Mouse (Mus musculus) embryonic facial prominence, embryonic 15.5 days (tissue): ENCODE measurements around the gene Olfr553. TPM values are rescaled to one million over a fixed set of nuclear protein-coding genes. Genes with fewer than 3 reads are reported as not detected.
"Not testable (repeated sequence)": the region's sequence is repeated elsewhere in the genome, so short reads cannot be mapped to it uniquely, and the experiment has no call there.

Experiments
- ATAC-seq: fragments of 200-750 bp; cut with Nextera tagmentation; 2 replicates; pipeline ENCODE4 v1.8.0; 2017; ENCODE audit warnings: low read depth, moderate TSS enrichment; ENCODE audit not compliant: insufficient number of reproducible peaks, low FRiP score, low TSS enrichment
- H3K27ac ChIP-seq: fragments of 300-500 bp; sonication (generic); replicated peaks from 2 replicates; pipeline ENCODE4 v1.5.1; 2015; ENCODE audit warnings: mild to moderate bottlenecking, inconsistent platforms
- H3K27me3 ChIP-seq: fragments of 300-500 bp; sonication (generic); 2 replicates; pipeline ENCODE4 v1.6.1; 2015; ENCODE audit warnings: inconsistent platforms
- H3K36me3 ChIP-seq: fragments of 300-500 bp; sonication (generic); 2 replicates; pipeline ENCODE4 v1.6.1; 2015; ENCODE audit warnings: mild to moderate bottlenecking, inconsistent platforms
- H3K4me1 ChIP-seq: fragments of 300-500 bp; sonication (generic); 2 replicates; pipeline ENCODE4 v1.6.1; 2015; ENCODE audit warnings: inconsistent platforms
- H3K4me2 ChIP-seq: fragments of 300-500 bp; sonication (generic); replicated peaks from 2 replicates; pipeline ENCODE4 v1.6.1; 2015; ENCODE audit warnings: mild to moderate bottlenecking, inconsistent platforms
- H3K4me3 ChIP-seq: fragments of 300-500 bp; sonication (generic); replicated peaks from 2 replicates; pipeline ENCODE4 v1.5.1; 2015; ENCODE audit warnings: mild to moderate bottlenecking, inconsistent platforms
- H3K9ac ChIP-seq: fragments of 300-500 bp; sonication (generic); 2 replicates; pipeline ENCODE4 v1.6.1; 2015; ENCODE audit warnings: inconsistent platforms
- H3K9me3 ChIP-seq: fragments of 300-500 bp; sonication (generic); replicated peaks from 2 replicates; pipeline ENCODE4 v1.6.1; 2016; ENCODE audit warnings: inconsistent platforms
- WGBS: fragments of 180-500 bp; shearing (Covaris S2); methylation state at CpG from one replicate; pipeline ENCODE4 v1.1.7; 2015; 5-methylcytosine and 5-hydroxymethylcytosine counted together
- polyA plus RNA-seq: library from polyadenylated mRNA; unstranded; fragments of >200 nt; fragmentation: Nextera tagmentation; extraction: Ambion mirVana; gene quantifications from 2 replicates; pipeline ENCODE4 v1.2.1, GENCODE M21; 2015

The Olfr553 gene
- polyA plus RNA-seq = 0.14 and 0.21 TPM in 2 replicates

GRCm38 (mm10) chr7:102618118-102618517, at the start of gene Olfr553:
Gene Olfr553, minus strand, starts transcription at chr7:102618218.
- Histone ChIP-seq H3K36me3 (no peaks in the 10 kb centered on the region), H3K27ac (no peak within 1 kb of the TSS), H3K4me2 (no peak within 1 kb of the TSS), H3K9me3 (no peaks in the 10 kb centered on the region), H3K4me3 (no peak within 1 kb of the TSS), H3K27me3 (no peaks in the 10 kb centered on the region), H3K4me1 (no peaks in the 10 kb centered on the region), H3K9ac (no peak within 1 kb of the TSS)
- ATAC-seq = no peak

DNA sequence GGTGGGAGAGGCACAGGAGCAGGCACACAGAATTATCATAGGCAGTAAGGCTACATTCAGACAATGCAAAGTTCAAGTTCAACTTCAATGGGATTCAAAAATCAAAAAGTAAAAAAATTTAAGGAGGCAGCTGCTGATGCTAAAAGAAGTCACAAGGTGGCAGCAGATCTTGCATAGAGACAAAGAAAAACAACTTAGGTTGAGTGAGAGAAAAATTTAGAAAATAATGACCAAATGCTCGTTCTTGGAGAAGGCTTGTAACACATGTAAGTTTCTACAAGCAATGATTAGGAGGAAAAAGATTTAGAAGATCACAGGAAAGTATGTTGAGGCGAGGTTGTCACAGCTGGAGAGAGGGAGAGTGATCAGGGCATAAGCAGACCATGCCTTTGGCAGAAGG, 47.4 kb upstream of the Olfr553 start:
- Histone ChIP-seq H3K4me2 (no peak overlapping the region), H3K4me3 (no peak overlapping the region), H3K27me3 (no peaks in the 10 kb centered on the region), H3K27ac (no peak overlapping the region), H3K36me3 (no peaks in the 10 kb centered on the region), H3K9me3 (no peaks in the 10 kb centered on the region), H3K4me1 (no peaks in the 10 kb centered on the region), H3K9ac (no peak overlapping the region)
- ATAC-seq = no peak
- 19% methylated on average over 2 of the region's 2 CpGs for WGBS

- H3K27ac ChIP-seq = no peak within 1 kb of the TSS
- no peak for ATAC-seq
- H3K27me3 ChIP-seq = no peaks in the 10 kb centered on the region
- 65% methylated on average over 3 of the region's 3 CpGs for WGBS
- H3K4me3 ChIP-seq = no peak within 1 kb of the TSS
- no peak within 1 kb of the TSS for H3K4me2 ChIP-seq
- H3K36me3 ChIP-seq = no peaks in the 10 kb centered on the region
- H3K4me1 ChIP-seq = no peaks in the 10 kb centered on the region
- no peaks in the 10 kb centered on the region for H3K9me3 ChIP-seq
- no peak within 1 kb of the TSS for H3K9ac ChIP-seq
Observed at GRCm38 (mm10) chr7:102664599-102664998, 46.6 kb upstream of the Olfr553 start, which contains the start of gene Olfr556. Gene Olfr556, plus strand, starts transcription at chr7:102664899.

DNA sequence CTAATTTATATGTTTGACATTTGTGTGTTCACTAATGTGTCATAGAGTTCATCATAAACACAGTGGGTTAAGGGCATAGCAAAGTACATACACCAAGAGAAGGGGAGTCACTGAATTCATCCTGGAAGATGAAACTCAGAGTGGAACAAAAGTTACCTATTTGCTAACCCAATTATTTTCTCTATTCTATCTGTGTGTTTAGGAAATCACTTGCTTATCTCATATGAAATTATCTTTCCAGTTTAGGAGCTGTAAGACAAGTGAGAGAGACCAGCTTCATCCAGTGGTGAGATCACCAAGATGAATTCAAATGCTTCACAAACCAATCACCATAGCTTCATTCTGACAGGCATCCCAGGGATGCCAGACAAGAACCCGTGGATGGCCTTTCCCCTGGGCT, 40.5 kb upstream of the Olfr553 start, which contains the start of gene Olfr555:
TSS of gene Olfr555 (plus strand) at position 301 of the 400 bp plus-strand sequence.
- 76% methylated on average over 1 of the region's 1 CpGs for WGBS
- H3K9me3 ChIP-seq = no peaks in the 10 kb centered on the region
- no peaks in the 10 kb centered on the region for H3K27me3 ChIP-seq
- no peak within 1 kb of the TSS for H3K27ac ChIP-seq
- H3K36me3 ChIP-seq = no peaks in the 10 kb centered on the region
- H3K4me2 ChIP-seq = no peak within 1 kb of the TSS
- no peak for ATAC-seq
- H3K4me1 ChIP-seq = no peaks in the 10 kb centered on the region
- no peak within 1 kb of the TSS for H3K9ac ChIP-seq
- H3K4me3 ChIP-seq = no peak within 1 kb of the TSS

- not testable (repeated sequence) for H3K4me2 ChIP-seq, H3K27me3 ChIP-seq, H3K36me3 ChIP-seq, H3K4me3 ChIP-seq, H3K9ac ChIP-seq, H3K4me1 ChIP-seq, H3K9me3 ChIP-seq, H3K27ac ChIP-seq, ATAC-seq
- 78% methylated on average over 4 of the region's 4 CpGs for WGBS
Observed at GRCm38 (mm10) chr7:102644945-102645344, 26.9 kb upstream of the Olfr553 start.

- Histone ChIP-seq H3K27me3 (no peaks in the 10 kb centered on the region), H3K9ac (no peak within 1 kb of the TSS), H3K27ac (no peak within 1 kb of the TSS), H3K9me3 (no peaks in the 10 kb centered on the region), H3K36me3 (no peaks in the 10 kb centered on the region), H3K4me1 (no peaks in the 10 kb centered on the region), H3K4me2 (no peak within 1 kb of the TSS), H3K4me3 (no peak within 1 kb of the TSS)
- whole genome bisulfite sequencing = 73% methylated on average over 1 of the region's 1 CpGs
- no peak for ATAC-seq
Observed at GRCm38 (mm10) chr7:102638132-102638531, 20.1 kb upstream of the Olfr553 start, which contains the start of gene Olfr554. Gene Olfr554, plus strand, starts transcription at chr7:102638432.

DNA sequence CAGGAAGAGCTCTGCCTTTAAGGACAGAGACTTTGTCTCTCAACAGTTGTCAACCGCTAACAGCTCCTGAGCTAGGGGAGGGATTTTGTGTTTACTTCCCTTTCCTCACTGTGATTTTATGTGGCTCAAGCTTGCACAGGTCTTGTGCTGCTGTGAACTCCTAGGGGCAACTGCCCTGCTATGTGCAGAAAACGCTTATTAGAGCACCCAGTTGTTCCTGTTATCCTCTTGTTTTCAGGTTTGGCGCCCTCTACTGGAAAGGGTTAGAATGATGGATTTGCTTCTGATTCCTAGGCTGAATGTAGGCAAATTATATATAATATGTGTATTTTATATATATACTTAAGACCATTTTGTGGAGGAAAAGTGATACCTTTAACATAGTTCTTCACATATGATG, 18.6 kb upstream of the Olfr553 start:
- H3K27me3 ChIP-seq = no peaks in the 10 kb centered on the region
- ATAC-seq = no peak
- 30% methylated on average over 3 of the region's 3 CpGs for WGBS
- H3K4me2 ChIP-seq = no peak overlapping the region
- no peak overlapping the region for H3K4me3 ChIP-seq
- H3K36me3 ChIP-seq = no peaks in the 10 kb centered on the region
- H3K9me3 ChIP-seq = no peaks in the 10 kb centered on the region
- H3K27ac ChIP-seq = no peak overlapping the region
- no peaks in the 10 kb centered on the region for H3K4me1 ChIP-seq
- H3K9ac ChIP-seq = no peak overlapping the region

DNA sequence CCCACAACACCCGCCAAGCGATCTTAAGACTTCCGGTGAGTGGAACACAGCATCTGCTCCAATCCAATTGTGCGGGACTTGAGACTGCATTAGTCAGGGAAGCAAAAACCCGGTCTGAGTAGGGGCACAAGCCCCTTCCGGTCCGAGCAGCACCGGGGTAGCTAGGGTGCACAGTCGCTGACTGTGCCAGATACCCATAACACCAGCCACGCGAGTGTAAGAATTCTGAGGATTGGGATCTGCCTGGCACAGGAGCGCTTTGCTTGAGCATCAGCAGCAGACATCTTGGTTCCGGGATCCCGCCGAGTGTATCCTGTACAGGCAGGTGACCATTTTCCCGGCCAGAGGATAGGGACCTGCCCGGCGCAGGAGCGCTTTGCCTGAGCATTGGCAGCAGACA, 2.4 kb upstream of the Olfr553 start:
- H3K4me2 ChIP-seq, H3K27ac ChIP-seq, H3K4me1 ChIP-seq: not testable (repeated sequence)

GRCm38 (mm10) chr7:102619608-102620007, 1.6 kb upstream of the Olfr553 start:
- Histone ChIP-seq H3K9me3 (no peaks in the 10 kb centered on the region), H3K4me2 (no peak overlapping the region), H3K4me3 (no peak overlapping the region), H3K9ac (no peak overlapping the region), H3K27ac (no peak overlapping the region), H3K27me3 (no peaks in the 10 kb centered on the region), H3K4me1 (no peaks in the 10 kb centered on the region), H3K36me3 (no peaks in the 10 kb centered on the region)
- no peak for ATAC-seq
- 62% methylated on average over 5 of the region's 5 CpGs for WGBS

More for the DNA sequence above, 2.4 kb upstream of the Olfr553 start:
- ATAC-seq, H3K27me3 ChIP-seq, H3K36me3 ChIP-seq, H3K9ac ChIP-seq, H3K4me3 ChIP-seq, H3K9me3 ChIP-seq: not testable (repeated sequence)
- 81% methylated on average over 19 of the region's 19 CpGs for WGBS

- H3K36me3 ChIP-seq = no peaks in the 10 kb centered on the region
- no peak for ATAC-seq
- no peak within 1 kb of the TSS for H3K4me3 ChIP-seq
- 39% methylated on average over 1 of the region's 1 CpGs for WGBS
- H3K4me2 ChIP-seq = no peak within 1 kb of the TSS
- no peaks in the 10 kb centered on the region for H3K4me1 ChIP-seq
- H3K27me3 ChIP-seq = no peaks in the 10 kb centered on the region
- H3K9ac ChIP-seq = no peak within 1 kb of the TSS
- H3K9me3 ChIP-seq = no peaks in the 10 kb centered on the region
- no peak within 1 kb of the TSS for H3K27ac ChIP-seq
Observed at GRCm38 (mm10) chr7:102597378-102598031, 20.5 kb downstream of the Olfr553 start, which contains the start of gene Olfr552. Gene Olfr552, plus strand, starts transcription at chr7:102597770.

DNA sequence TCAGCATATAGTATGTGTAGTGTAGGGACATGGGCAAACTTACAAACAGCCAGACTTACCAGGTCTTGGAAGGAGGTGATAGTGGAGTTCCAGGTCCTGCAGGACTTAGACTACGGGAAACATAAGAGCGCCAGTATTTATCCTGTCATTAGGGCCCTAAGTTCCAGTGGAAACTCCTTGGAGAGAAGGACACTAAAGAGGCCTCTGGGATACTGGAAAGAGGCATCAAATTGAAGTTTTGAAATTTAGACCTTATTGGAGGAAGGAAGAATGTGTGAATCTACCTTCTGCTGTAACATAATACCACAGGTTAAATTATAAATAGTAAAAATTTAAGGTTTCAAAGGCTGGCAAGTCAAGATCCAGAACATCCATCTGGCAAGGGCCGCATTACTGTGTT, 26.2 kb downstream of the Olfr553 start, which contains the start of gene Olfr551:
TSS of gene Olfr551 (minus strand) at position 101 of the 400 bp plus-strand sequence.
- no peak within 1 kb of the TSS for H3K27ac ChIP-seq
- H3K4me1 ChIP-seq = no peaks in the 10 kb centered on the region
- H3K9me3 ChIP-seq = no peaks in the 10 kb centered on the region
- no peak within 1 kb of the TSS for H3K4me2 ChIP-seq
- H3K9ac ChIP-seq = no peak within 1 kb of the TSS
- no peak for ATAC-seq
- H3K27me3 ChIP-seq = no peaks in the 10 kb centered on the region
- 90% methylated on average over 3 of the region's 3 CpGs for WGBS
- H3K4me3 ChIP-seq = no peak within 1 kb of the TSS
- H3K36me3 ChIP-seq = no peaks in the 10 kb centered on the region

DNA sequence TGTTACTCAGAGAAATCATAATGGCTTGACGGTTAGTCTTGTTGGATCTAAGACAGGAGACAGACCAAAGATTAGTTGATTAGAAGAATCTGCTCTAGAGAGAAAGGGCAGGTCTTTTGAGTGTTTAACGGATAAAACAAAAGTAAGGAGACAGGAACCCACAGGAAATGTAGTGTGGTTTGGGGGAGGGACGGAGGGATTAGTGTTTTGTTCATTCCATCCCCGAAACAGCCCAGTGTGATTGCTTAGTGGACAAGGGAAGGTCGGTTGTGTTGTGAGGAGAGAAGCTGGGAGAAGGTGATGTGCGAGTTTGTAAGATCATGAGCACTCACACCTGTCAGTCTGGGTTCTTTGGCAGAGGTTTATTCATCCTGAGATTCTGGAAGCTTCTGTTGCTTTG, 42.0 kb downstream of the Olfr553 start:
- no peaks in the 10 kb centered on the region for H3K27me3 ChIP-seq
- H3K4me3 ChIP-seq = no peak overlapping the region
- H3K4me1 ChIP-seq = no peaks in the 10 kb centered on the region
- no peak overlapping the region for H3K4me2 ChIP-seq
- WGBS = 64% methylated on average over 6 of the region's 6 CpGs
- no peaks in the 10 kb centered on the region for H3K36me3 ChIP-seq
- no peak for ATAC-seq
- no peaks in the 10 kb centered on the region for H3K9me3 ChIP-seq
- H3K9ac ChIP-seq = no peak overlapping the region
- no peak overlapping the region for H3K27ac ChIP-seq
